Mouse (Mus musculus): ENCODE data around the gene Gm10840. TPM values are rescaled to one million over a fixed set of nuclear protein-coding genes. Genes with fewer than 3 reads are reported as not detected.

The Gm10840 gene
- polyA plus RNA-seq, 1 experiment from 2014 or later, result not detected

- no peak for ATAC-seq (ENCODE audit: insufficient read depth, low FRiP score, low read depth)
- no peak overlapping the region for H3K4me2 ChIP-seq
- H3K27me3 ChIP-seq (replicated peaks), result no peaks in the 10 kb centered on the region
- 79% methylated on average over 8 of the region's 8 CpGs for WGBS
- H3K27ac ChIP-seq, result no peak overlapping the region
- no peaks in the 10 kb centered on the region for H3K4me1 ChIP-seq
- H3K9ac ChIP-seq, result no peak overlapping the region
- peaks cover 60% of the 10 kb centered on the region for H3K36me3 ChIP-seq
- H3K4me3 ChIP-seq (replicated peaks), result no peak overlapping the region
- no peaks in the 10 kb centered on the region for H3K9me3 ChIP-seq
Measured at GRCm38 (mm10) chr11:106152132-106152531, 8.5 kb upstream of the Gm10840 start.

- Histone ChIP-seq H3K9me3 (no peaks in the 10 kb centered on the region), H3K4me3 (replicated peaks) (no peak overlapping the region), H3K4me2 (no peak overlapping the region), H3K27ac (no peak overlapping the region), H3K36me3 (peaks cover 60% of the 10 kb centered on the region), H3K9ac (no peak overlapping the region), H3K27me3 (replicated peaks) (no peaks in the 10 kb centered on the region), H3K4me1 (peaks cover 10% of the 10 kb centered on the region)
- WGBS, result 73% methylated on average over 5 of the region's 5 CpGs
- ATAC-seq (ENCODE audit: insufficient read depth, low FRiP score, low read depth), result no peak
Measured at GRCm38 (mm10) chr11:106154091-106154490, 6.6 kb upstream of the Gm10840 start.

- ATAC-seq (ENCODE audit: insufficient read depth, low FRiP score, low read depth), result no peak
Measured at GRCm38 (mm10) chr11:106154770-106155169, 5.9 kb upstream of the Gm10840 start.

GRCm38 (mm10) chr11:106155761-106156160 lies 4.9 kb upstream of the Gm10840 start:
- Histone ChIP-seq H3K27me3 (replicated peaks) (no peaks in the 10 kb centered on the region), H3K4me2 (no peak overlapping the region), H3K27ac (no peak overlapping the region), H3K9me3 (no peaks in the 10 kb centered on the region), H3K4me1 (peaks cover 17% of the 10 kb centered on the region), H3K9ac (no peak overlapping the region), H3K4me3 (replicated peaks) (no peak overlapping the region), H3K36me3 (peaks cover 43% of the 10 kb centered on the region)
- 52% methylated on average over 3 of the region's 3 CpGs for WGBS
- no peak for ATAC-seq (ENCODE audit: insufficient read depth, low FRiP score, low read depth)

More at GRCm38 (mm10) chr11:106154770-106155169, 5.9 kb upstream of the Gm10840 start:
- 57% methylated on average over 2 of the region's 2 CpGs for WGBS
- H3K9me3 ChIP-seq, result no peaks in the 10 kb centered on the region
- H3K9ac ChIP-seq, result no peak overlapping the region
- peaks cover 53% of the 10 kb centered on the region for H3K36me3 ChIP-seq
- peaks cover 14% of the 10 kb centered on the region for H3K4me1 ChIP-seq
- H3K4me3 ChIP-seq (replicated peaks), result no peak overlapping the region
- H3K27me3 ChIP-seq (replicated peaks), result no peaks in the 10 kb centered on the region
- H3K27ac ChIP-seq, result no peak overlapping the region
- no peak overlapping the region for H3K4me2 ChIP-seq

GRCm38 (mm10) chr11:106156257-106156656 lies 4.4 kb upstream of the Gm10840 start:
- Histone ChIP-seq H3K4me1 (peaks cover 21% of the 10 kb centered on the region), H3K4me2 (no peak overlapping the region), H3K4me3 (replicated peaks) (no peak overlapping the region), H3K9ac (no peak overlapping the region), H3K9me3 (no peaks in the 10 kb centered on the region), H3K36me3 (peaks cover 39% of the 10 kb centered on the region), H3K27ac (no peak overlapping the region), H3K27me3 (replicated peaks) (no peaks in the 10 kb centered on the region)
- no peak for ATAC-seq (ENCODE audit: insufficient read depth, low FRiP score, low read depth)
- WGBS, result 75% methylated on average over 1 of the region's 1 CpGs

GRCm38 (mm10) chr11:106157154-106157553 lies 3.5 kb upstream of the Gm10840 start:
- Histone ChIP-seq H3K4me2 (no peak overlapping the region), H3K36me3 (peaks cover 30% of the 10 kb centered on the region), H3K27me3 (replicated peaks) (no peaks in the 10 kb centered on the region), H3K9me3 (no peaks in the 10 kb centered on the region), H3K9ac (no peak overlapping the region), H3K27ac (no peak overlapping the region), H3K4me3 (replicated peaks) (no peak overlapping the region), H3K4me1 (peaks cover 23% of the 10 kb centered on the region)
- no peak for ATAC-seq (ENCODE audit: insufficient read depth, low FRiP score, low read depth)
- WGBS, result 79% methylated on average over 7 of the region's 7 CpGs

- H3K9ac ChIP-seq, result no peak overlapping the region
- no peak for ATAC-seq (ENCODE audit: insufficient read depth, low FRiP score, low read depth)
- WGBS, result 66% methylated on average over 14 of the region's 14 CpGs
Measured at GRCm38 (mm10) chr11:106158081-106158929, 2.3 kb upstream of the Gm10840 start.

GRCm38 (mm10) chr11:106158930-106159215 lies 1.8 kb upstream of the Gm10840 start:
- peaks cover 30% of the 10 kb centered on the region for H3K36me3 ChIP-seq
- no peaks in the 10 kb centered on the region for H3K27me3 ChIP-seq (replicated peaks)
- H3K9me3 ChIP-seq, result no peaks in the 10 kb centered on the region
- 34% methylated on average over 9 of the region's 9 CpGs for WGBS
- H3K4me3 ChIP-seq (replicated peaks), result peak overlapping the region; percentile 85
- ATAC-seq (ENCODE audit: insufficient read depth, low FRiP score, low read depth), result peak; percentile 2; the same call in 1 of the 2 replicates
- peaks cover 23% of the 10 kb centered on the region for H3K4me1 ChIP-seq
- peak overlapping the region; percentile 94 for H3K27ac ChIP-seq
- peak overlapping the region; percentile 92 for H3K4me2 ChIP-seq
- H3K9ac ChIP-seq, result peak overlapping the region; percentile 83; the same call in 1 of the 2 replicates

More at GRCm38 (mm10) chr11:106158081-106158929, 2.3 kb upstream of the Gm10840 start:
- H3K36me3 ChIP-seq, result peaks cover 28% of the 10 kb centered on the region
- peak overlapping the region; percentile 92 for H3K4me2 ChIP-seq
- H3K4me3 ChIP-seq (replicated peaks), result peak overlapping the region; percentile 85
- peaks cover 23% of the 10 kb centered on the region for H3K4me1 ChIP-seq
- H3K9me3 ChIP-seq, result no peaks in the 10 kb centered on the region
- no peaks in the 10 kb centered on the region for H3K27me3 ChIP-seq (replicated peaks)
- H3K27ac ChIP-seq, result peak overlapping the region; percentile 94

- WGBS, result 1% methylated on average over 25 of the region's 25 CpGs
- peak overlapping the region; percentile 83 for H3K9ac ChIP-seq
Measured at GRCm38 (mm10) chr11:106159216-106159920, 1.3 kb upstream of the Gm10840 start.

GRCm38 (mm10) chr11:106159921-106160840 lies 469 bp upstream of the Gm10840 start:
- no peaks in the 10 kb centered on the region for H3K27me3 ChIP-seq (replicated peaks)
- peak; percentile 56 for ATAC-seq (ENCODE audit: insufficient read depth, low FRiP score, low read depth)
- H3K27ac ChIP-seq, result peak overlapping the region; percentile 94
- peaks cover 23% of the 10 kb centered on the region for H3K4me1 ChIP-seq
- H3K36me3 ChIP-seq, result peaks cover 24% of the 10 kb centered on the region
- H3K9ac ChIP-seq, result peak overlapping the region; percentile 83
- peak overlapping the region; percentile 85 for H3K4me3 ChIP-seq (replicated peaks)
- H3K4me2 ChIP-seq, result peak overlapping the region; percentile 92
- under 1% methylated on average over 97 of the region's 106 CpGs for WGBS
- no peaks in the 10 kb centered on the region for H3K9me3 ChIP-seq

More at GRCm38 (mm10) chr11:106159216-106159920, 1.3 kb upstream of the Gm10840 start:
- H3K36me3 ChIP-seq, result peaks cover 27% of the 10 kb centered on the region
- H3K4me1 ChIP-seq, result peaks cover 23% of the 10 kb centered on the region
- H3K4me2 ChIP-seq, result peak overlapping the region; percentile 92
- peak overlapping the region; percentile 94 for H3K27ac ChIP-seq
- no peaks in the 10 kb centered on the region for H3K27me3 ChIP-seq (replicated peaks)
- peak overlapping the region; percentile 85 for H3K4me3 ChIP-seq (replicated peaks)
- no peaks in the 10 kb centered on the region for H3K9me3 ChIP-seq
- peak; percentile 28 for ATAC-seq (ENCODE audit: insufficient read depth, low FRiP score, low read depth)

- no peaks in the 10 kb centered on the region for H3K9me3 ChIP-seq
- 76% methylated on average over 2 of the region's 2 CpGs for WGBS
- H3K4me2 ChIP-seq, result no peak overlapping the region
- peaks cover 16% of the 10 kb centered on the region for H3K36me3 ChIP-seq
- no peak for ATAC-seq (ENCODE audit: insufficient read depth, low FRiP score, low read depth)
- H3K27ac ChIP-seq, result no peak overlapping the region
- no peaks in the 10 kb centered on the region for H3K27me3 ChIP-seq (replicated peaks)
- H3K4me1 ChIP-seq, result peaks cover 23% of the 10 kb centered on the region
- H3K4me3 ChIP-seq (replicated peaks), result no peak overlapping the region
- H3K9ac ChIP-seq, result no peak overlapping the region
Measured at GRCm38 (mm10) chr11:106162237-106162636, 1.6 kb downstream of the Gm10840 start.

Measured in stomach, embryonic 15.5 days (tissue).